Mouse (Mus musculus): ENCODE measurements at regions not wholly inside any gene's neighbourhood (a gene's known extent, or its start where the extent isn't known, plus 50 kb on each side); places are given as distances from the start of the nearest gene placed in this dataset.

- TF ChIP-seq POLR2A (IDR thresholded peaks at IDR 0.05; ENCODE audit: insufficient read depth, low read depth, low read length) (peak; percentile 43; the same call in 1 of the 2 replicates), CTCF (IDR thresholded peaks at IDR 0.05) (no peak; the same call in 1 of the 2 replicates)
These were observed 141.4 kb downstream of the Zxdb start for GRCm38 (mm10) chrX:94865531-94866502.

Measured in heart, adult 2 months (tissue).